Mouse (Mus musculus): Measurements from ENCODE around the gene Zranb2.

Zranb2 gene

GRCm38 (mm10) chr3:157533964-157534785 is at the start of gene Zranb2:
Zranb2 (plus strand) TSS chr3:157534160.
- peak; percentile 85 to 88 for DNase-seq (ENCODE audit: low spot score in 2 of 2)

GRCm38 (mm10) chr3:157492043-157492442 is 41.9 kb upstream of the Zranb2 start:
- DNase-seq (ENCODE audit: low spot score in 2 of 2) = no peak

GRCm38 (mm10) chr3:157502216-157502615 is 31.7 kb upstream of the Zranb2 start:
- DNase-seq (ENCODE audit: low spot score in 2 of 2) = no peak

- no peak for DNase-seq (ENCODE audit: low spot score in 2 of 2)
Observed at GRCm38 (mm10) chr3:157514116-157514796, 19.7 kb upstream of the Zranb2 start.

GRCm38 (mm10) chr3:157516471-157516870 is 17.5 kb upstream of the Zranb2 start:
- no peak for DNase-seq (ENCODE audit: low spot score in 2 of 2)

GRCm38 (mm10) chr3:157517992-157518391 is 16.0 kb upstream of the Zranb2 start:
- no peak for DNase-seq (ENCODE audit: low spot score in 2 of 2)

- peak; percentile 35 to 65 for DNase-seq (ENCODE audit: low spot score in 2 of 2)
Observed at GRCm38 (mm10) chr3:157520433-157520832, 13.5 kb upstream of the Zranb2 start.

GRCm38 (mm10) chr3:157523834-157524233 is 10.1 kb upstream of the Zranb2 start:
- DNase-seq (ENCODE audit: low spot score in 2 of 2) = no peak

GRCm38 (mm10) chr3:157531585-157531984 is 2.4 kb upstream of the Zranb2 start:
- no peak for DNase-seq (ENCODE audit: low spot score in 2 of 2)

GRCm38 (mm10) chr3:157534786-157535415 is 941 bp downstream of the Zranb2 start:
- DNase-seq (ENCODE audit: low spot score in 2 of 2) = no peak

GRCm38 (mm10) chr3:157549323-157549722 is 15.4 kb downstream of the Zranb2 start:
- no peak for DNase-seq (ENCODE audit: low spot score in 2 of 2)

- DNase-seq (ENCODE audit: low spot score in 2 of 2) = no peak
Observed at GRCm38 (mm10) chr3:157549758-157550600, 16.0 kb downstream of the Zranb2 start.

GRCm38 (mm10) chr3:157565196-157565595 is 31.2 kb downstream of the Zranb2 start:
- no peak for DNase-seq (ENCODE audit: low spot score in 2 of 2)

- DNase-seq (ENCODE audit: low spot score in 2 of 2) = peak in 1 of 2 experiments; percentile 27
Observed at GRCm38 (mm10) chr3:157566725-157567565, 33.0 kb downstream of the Zranb2 start, which contains the start of gene Ptger3. Ptger3 (plus strand) TSS chr3:157566892.

- peak in 1 of 2 experiments; percentile 10 for DNase-seq (ENCODE audit: low spot score in 2 of 2)
Observed at GRCm38 (mm10) chr3:157567566-157568132, 33.7 kb downstream of the Zranb2 start.

- no peak for DNase-seq (ENCODE audit: low spot score in 2 of 2)
Observed at GRCm38 (mm10) chr3:157572011-157572410, 38.1 kb downstream of the Zranb2 start.

GRCm38 (mm10) chr3:157575441-157576342 is 41.7 kb downstream of the Zranb2 start:
- DNase-seq (ENCODE audit: low spot score in 2 of 2) = no peak

GRCm38 (mm10) chr3:157576343-157576722 is 42.4 kb downstream of the Zranb2 start:
- no peak for DNase-seq (ENCODE audit: low spot score in 2 of 2)

GRCm38 (mm10) chr3:157576862-157577261 is 42.9 kb downstream of the Zranb2 start:
- DNase-seq (ENCODE audit: low spot score in 2 of 2) = no peak

Measured in frontal cortex, postnatal 14 days (tissue).